Mouse (Mus musculus): Measurements from ENCODE around the gene Olfr132.
"Not testable (repeated sequence)": the region's sequence is repeated elsewhere in the genome, so short reads cannot be mapped to it uniquely, and the experiment has no call there.

The Olfr132 gene

DNA sequence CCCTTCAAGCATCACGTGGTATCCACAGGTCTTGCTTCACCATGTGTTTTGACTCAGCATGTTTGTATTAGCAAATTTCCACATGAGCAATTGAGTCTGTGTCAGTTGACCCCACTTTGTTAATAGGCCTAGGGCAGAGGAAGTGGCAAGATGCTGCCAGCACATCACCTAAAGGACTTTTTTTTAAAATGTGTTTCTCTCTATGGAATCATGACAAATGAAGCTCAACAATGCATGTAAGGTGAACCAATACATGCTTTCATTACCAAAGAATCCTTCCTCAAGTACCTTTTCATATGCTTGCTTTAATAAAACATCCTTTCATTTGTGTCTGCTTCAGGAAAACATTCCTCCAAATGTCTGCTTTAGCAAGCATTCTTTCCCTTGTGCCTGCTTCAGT, at the start of gene Olfr132:
Gene Olfr132, minus strand, starts transcription at position 101 of the 400 bp plus-strand sequence.
- no peak for DNase-seq

DNA sequence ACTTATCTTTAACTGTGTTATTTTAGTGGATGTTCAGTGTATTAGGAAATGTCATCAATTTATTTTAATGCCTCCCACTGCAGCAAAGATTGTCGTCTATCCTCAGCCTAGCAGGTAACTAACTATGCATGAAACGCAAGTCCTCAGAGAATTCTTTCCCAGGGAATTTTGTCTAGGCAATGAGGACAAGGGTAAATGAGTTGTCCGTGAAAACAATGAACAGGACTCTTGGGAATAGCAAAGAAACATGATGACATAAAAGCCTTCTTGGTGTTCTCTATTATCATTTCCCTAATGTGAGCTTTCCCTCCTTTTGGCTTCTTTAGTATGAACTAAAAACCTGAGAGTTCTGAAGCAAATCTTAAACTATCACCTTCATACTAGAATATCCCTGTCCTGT, 36.8 kb upstream of the Olfr132 start, which contains the start of gene Olfr134:
Gene Olfr134, plus strand, starts transcription at position 301 of the 400 bp plus-strand sequence.
- DNase-seq: no peak

DNA sequence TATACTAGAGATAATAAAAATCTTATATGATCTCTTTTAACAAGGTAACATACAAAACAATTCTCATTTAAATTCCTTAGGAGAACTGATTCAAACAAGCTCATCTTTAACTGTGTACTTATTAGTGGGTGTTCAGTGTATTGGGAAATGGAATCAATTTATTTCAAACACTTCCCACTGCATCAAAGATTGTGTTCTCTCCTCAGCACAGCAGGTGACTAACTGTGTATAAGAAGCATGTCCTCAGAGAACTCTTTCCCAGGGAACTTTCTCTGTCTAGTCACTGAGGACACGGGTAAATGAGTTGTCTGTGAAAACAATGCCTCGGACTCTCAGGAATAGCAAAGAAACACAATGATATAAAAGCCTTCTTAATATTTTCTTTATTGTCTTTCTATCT, 10.7 kb upstream of the Olfr132 start, which contains the start of gene Olfr133:
Gene Olfr133, plus strand, starts transcription at position 301 of the 400 bp plus-strand sequence.
- no peak for DNase-seq

DNA sequence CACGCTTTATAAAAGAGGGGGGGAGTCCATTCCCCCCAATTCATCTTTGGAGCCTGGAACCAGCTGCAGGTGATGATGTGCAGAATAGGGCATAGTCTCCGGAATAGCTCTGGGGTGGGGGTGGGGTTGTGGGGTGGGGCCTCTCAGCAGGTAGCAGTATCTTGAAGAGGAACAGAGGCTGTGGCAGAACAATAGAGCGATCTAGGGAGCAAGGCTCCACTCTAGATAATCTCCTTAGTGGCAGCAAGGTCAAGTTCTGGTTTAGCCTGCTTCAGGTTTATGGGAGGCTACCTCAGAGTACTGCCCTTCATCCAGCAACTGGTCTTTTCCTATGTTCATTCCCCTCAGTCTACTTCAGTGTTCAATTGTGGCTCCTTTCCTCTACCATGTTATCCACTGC, 9.0 kb downstream of the Olfr132 start:
- DNase-seq: not testable (repeated sequence)

DNA sequence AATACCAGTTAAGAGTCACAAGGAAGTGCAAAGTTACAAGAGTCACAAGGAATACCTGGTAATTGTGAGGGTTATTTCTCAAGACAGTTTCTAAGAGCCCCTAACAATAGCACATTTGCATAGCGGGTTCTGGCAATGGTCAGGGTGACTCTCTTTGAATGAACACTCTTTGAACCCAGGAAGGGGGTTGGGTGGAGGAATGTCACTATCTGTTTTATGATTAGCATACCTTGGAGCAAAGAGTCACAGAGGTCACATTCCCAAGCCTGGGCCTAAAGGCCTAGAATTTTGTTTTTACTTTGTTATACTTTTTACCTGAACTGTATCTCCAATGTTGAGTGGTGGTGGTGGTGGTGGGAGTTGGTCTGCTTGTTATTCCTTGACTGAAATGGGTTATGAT, 10.1 kb downstream of the Olfr132 start:
- not testable (repeated sequence) for DNase-seq

DNA sequence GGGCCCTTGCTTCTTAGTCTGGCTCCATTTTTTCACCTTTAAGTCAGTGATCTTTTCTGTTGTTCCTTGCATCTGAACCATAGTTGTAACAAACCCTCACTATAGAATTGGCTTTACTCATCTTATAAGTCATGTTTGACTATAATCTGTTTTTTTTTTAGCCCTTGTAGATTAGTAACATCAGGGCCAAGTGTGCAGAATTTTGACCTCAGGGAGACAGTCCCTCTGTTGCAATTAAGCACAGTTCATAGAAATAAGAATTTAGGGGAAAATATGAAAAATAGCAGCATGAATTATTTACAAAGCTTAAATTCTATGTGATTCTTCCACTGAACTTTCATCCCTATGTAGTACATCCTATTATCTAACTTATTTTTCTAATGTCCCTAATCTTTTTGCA, 45.7 kb downstream of the Olfr132 start, which contains the start of gene Olfr131:
Gene Olfr131, minus strand, starts transcription at position 101 of the 400 bp plus-strand sequence.
- DNase-seq: no peak

DNA sequence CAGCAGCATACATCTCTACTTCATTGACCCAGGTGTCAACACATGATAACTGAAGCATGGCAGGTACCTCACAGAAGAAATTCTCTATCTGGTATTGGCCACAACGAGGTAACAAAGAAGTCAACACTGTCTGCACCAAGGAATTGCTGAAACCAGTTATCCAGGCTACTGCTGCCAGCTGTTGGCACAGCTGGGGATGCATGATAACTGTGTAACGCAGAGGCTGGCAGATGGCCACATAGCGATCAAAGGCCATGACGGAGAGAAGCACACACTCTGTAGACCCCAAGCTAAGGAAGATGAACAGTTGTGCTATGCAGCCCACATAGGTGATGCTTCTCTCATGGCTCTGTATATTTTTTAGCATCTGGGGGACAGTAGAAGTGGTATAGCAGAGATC, 52.0 kb downstream of the Olfr132 start:
- DNase-seq: no peak
